Mouse (Mus musculus) midbrain, embryonic 12.5 days (tissue): ENCODE measurements around the gene Macrod2. TPM values are rescaled to one million over a fixed set of nuclear protein-coding genes. Genes with fewer than 3 reads are reported as not detected.

Experiments used
- ATAC-seq: fragments of 200-750 bp; cut with Nextera tagmentation; 2 replicates; pipeline ENCODE4 v1.8.0; 2017; ENCODE audit warnings: low read depth, moderate TSS enrichment, moderate library complexity; ENCODE audit not compliant: low FRiP score
- H3K27ac ChIP-seq: fragments of 300-500 bp; sonication (generic); replicated peaks from 2 replicates; pipeline ENCODE4 v1.5.1; 2016; ENCODE audit warnings: mild to moderate bottlenecking
- H3K27me3 ChIP-seq: fragments of 300-500 bp; sonication (generic); 2 replicates; pipeline ENCODE4 v1.6.1; 2016; ENCODE audit warnings: mild to moderate bottlenecking
- H3K36me3 ChIP-seq: fragments of 300-500 bp; sonication (generic); 2 replicates; pipeline ENCODE4 v1.6.1; 2016
- H3K4me1 ChIP-seq: fragments of 300-500 bp; sonication (generic); 2 replicates; pipeline ENCODE4 v1.6.1; 2016
- H3K4me2 ChIP-seq: fragments of 300-500 bp; sonication (generic); replicated peaks from 2 replicates; pipeline ENCODE4 v1.6.1; 2016; ENCODE audit warnings: mild to moderate bottlenecking, moderate library complexity
- H3K4me3 ChIP-seq: fragments of 300-500 bp; sonication (generic); 2 replicates; pipeline ENCODE4 v1.5.1; 2016; ENCODE audit warnings: mild to moderate bottlenecking
- H3K9ac ChIP-seq: fragments of 300-500 bp; sonication (generic); replicated peaks from 2 replicates; pipeline ENCODE4 v1.6.1; 2016; ENCODE audit warnings: mild to moderate bottlenecking, moderate library complexity
- H3K9me3 ChIP-seq: fragments of 300-500 bp; sonication (generic); 2 replicates; pipeline ENCODE4 v1.6.1; 2016; ENCODE audit warnings: mild to moderate bottlenecking
- WGBS: fragments of 180-500 bp; shearing (Covaris S2); methylation state at CpG from one replicate; pipeline ENCODE4 v1.1.7; 2016; 5-methylcytosine and 5-hydroxymethylcytosine counted together
- polyA plus RNA-seq: library from polyadenylated mRNA; unstranded; fragments of >200 nt; fragmentation: Nextera tagmentation; extraction: Ambion mirVana; gene quantifications from 2 replicates; pipeline ENCODE4 v1.2.1, GENCODE M21; 2016

Macrod2 gene
- polyA plus RNA-seq, 1 experiment from 2014 or later, result 52.4 TPM

DNA sequence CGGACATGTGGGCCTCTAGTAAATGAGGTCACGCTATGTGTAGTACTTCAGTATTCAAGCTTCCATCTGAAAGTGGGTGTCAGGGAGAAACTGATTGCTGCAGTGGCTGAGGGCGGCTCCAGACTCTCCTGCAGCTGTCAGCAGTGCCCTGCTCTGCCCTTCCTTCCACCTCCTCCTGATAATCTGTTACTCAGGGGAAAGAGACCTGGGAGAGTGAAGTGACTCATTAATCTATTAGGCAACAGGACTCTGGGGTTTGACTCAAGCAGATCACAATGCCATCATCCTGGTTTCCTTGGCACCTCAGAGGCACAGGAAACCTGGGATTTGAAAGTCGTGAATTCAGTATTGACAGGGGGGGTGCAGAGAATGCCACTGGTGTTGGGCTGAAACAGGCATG, 876.4 kb downstream of the Macrod2 start:
- WGBS, result 74% methylated on average over 4 of the region's 4 CpGs
- Histone ChIP-seq H3K36me3 (no peaks in the 10 kb centered on the region), H3K4me1 (no peaks in the 10 kb centered on the region), H3K4me2 (no peak overlapping the region), H3K27me3 (no peaks in the 10 kb centered on the region), H3K27ac (no peak overlapping the region), H3K9me3 (no peaks in the 10 kb centered on the region), H3K4me3 (no peak overlapping the region), H3K9ac (no peak overlapping the region)
- ATAC-seq, result no peak

DNA sequence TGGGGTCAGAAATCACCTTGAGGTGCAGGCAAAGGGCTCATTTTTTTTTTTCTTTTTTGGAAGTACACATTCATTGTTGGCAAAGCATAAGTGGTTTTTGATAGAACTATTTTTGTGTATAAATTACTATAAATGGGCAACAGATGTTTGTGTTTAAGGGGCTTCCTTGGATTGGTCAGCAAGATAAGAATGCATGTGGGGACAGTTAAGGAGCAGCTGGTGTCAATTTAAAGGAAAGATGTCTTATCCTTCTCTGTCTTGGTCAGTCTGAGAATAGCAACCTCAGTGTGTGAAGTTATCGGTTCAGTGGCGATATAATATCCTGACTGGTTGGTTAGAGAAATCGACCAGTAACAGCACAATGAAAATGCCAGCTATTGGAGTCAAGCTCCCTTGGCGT, 877.9 kb downstream of the Macrod2 start:
- no peak overlapping the region for H3K27ac ChIP-seq
- no peak overlapping the region for H3K4me2 ChIP-seq
- no peak overlapping the region for H3K4me3 ChIP-seq
- H3K9me3 ChIP-seq, result no peaks in the 10 kb centered on the region
- ATAC-seq, result no peak
- WGBS, result 87% methylated on average over 4 of the region's 4 CpGs
- H3K36me3 ChIP-seq, result no peaks in the 10 kb centered on the region
- H3K9ac ChIP-seq, result no peak overlapping the region
- H3K27me3 ChIP-seq, result no peaks in the 10 kb centered on the region
- H3K4me1 ChIP-seq, result no peaks in the 10 kb centered on the region

DNA sequence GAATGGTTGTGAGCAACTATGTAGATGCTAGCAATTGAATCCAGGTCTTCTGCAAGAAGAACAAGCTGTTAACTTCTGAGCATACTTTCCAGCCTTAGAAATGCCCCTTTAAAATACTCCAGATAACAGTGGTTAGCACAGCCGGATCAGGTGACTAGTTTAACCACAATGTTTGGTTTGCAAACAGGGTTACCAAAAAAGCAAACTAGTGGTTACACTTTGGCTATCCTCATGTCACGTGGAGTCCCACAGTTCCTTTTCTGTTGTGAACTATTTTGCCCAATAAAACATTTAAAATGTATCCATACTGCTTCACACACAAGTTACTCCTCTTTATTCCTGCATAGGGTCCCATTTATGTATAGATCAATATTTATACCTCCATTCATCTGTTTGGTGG, 879.2 kb downstream of the Macrod2 start:
- 81% methylated on average over 2 of the region's 2 CpGs for WGBS
- H3K9ac ChIP-seq, result no peak overlapping the region
- no peaks in the 10 kb centered on the region for H3K4me1 ChIP-seq
- H3K27ac ChIP-seq, result no peak overlapping the region
- no peak overlapping the region for H3K4me3 ChIP-seq
- no peak overlapping the region for H3K4me2 ChIP-seq
- no peaks in the 10 kb centered on the region for H3K36me3 ChIP-seq
- H3K27me3 ChIP-seq, result no peaks in the 10 kb centered on the region
- ATAC-seq, result no peak
- H3K9me3 ChIP-seq, result no peaks in the 10 kb centered on the region

DNA sequence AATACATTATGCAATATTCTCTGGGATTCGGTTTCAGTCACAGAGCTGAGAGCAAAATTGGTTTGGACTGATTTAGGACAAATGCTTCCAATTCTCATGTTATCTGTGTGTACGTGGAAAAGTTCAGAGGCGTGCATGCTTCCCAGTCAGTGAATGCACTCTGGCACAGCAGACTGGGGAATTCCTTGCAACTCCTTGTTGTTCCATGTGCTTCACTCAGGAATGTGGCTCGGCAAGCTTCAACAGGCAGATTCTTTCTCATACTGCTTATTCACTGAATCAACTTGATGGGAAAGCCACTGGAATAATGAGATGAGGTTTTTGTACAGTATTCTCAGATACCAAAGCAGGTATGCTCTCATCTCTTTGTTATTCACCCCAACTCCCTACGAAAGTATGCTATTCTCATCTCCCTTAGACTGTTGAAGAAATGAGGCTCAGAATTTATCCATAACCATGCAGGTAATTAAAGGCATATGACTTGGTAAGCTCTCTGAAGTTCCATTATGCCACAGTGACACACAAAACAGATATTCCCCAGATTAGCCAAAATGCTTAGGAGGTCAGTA, 884.1 kb downstream of the Macrod2 start:
- no peaks in the 10 kb centered on the region for H3K9me3 ChIP-seq
- no peak overlapping the region for H3K4me2 ChIP-seq
- WGBS, result 63% methylated on average over 5 of the region's 5 CpGs
- H3K9ac ChIP-seq, result no peak overlapping the region
- H3K4me3 ChIP-seq, result no peak overlapping the region
- H3K36me3 ChIP-seq, result no peaks in the 10 kb centered on the region
- H3K27ac ChIP-seq, result no peak overlapping the region
- H3K4me1 ChIP-seq, result no peaks in the 10 kb centered on the region
- no peaks in the 10 kb centered on the region for H3K27me3 ChIP-seq
- no peak for ATAC-seq

- ATAC-seq, result no peak
- Histone ChIP-seq H3K9me3 (no peaks in the 10 kb centered on the region), H3K9ac (no peak overlapping the region)
These were observed 885.7 kb downstream of the Macrod2 start for GRCm38 (mm10) chr2:141280817-141281216.

GRCm38 (mm10) chr2:141286110-141286747, 891.1 kb downstream of the Macrod2 start:
- WGBS, result 85% methylated on average over 7 of the region's 7 CpGs
- Histone ChIP-seq H3K9me3 (no peaks in the 10 kb centered on the region), H3K27ac (no peak overlapping the region), H3K36me3 (no peaks in the 10 kb centered on the region), H3K27me3 (no peaks in the 10 kb centered on the region), H3K4me2 (no peak overlapping the region), H3K9ac (no peak overlapping the region), H3K4me1 (no peaks in the 10 kb centered on the region), H3K4me3 (no peak overlapping the region)
- ATAC-seq, result no peak

More at GRCm38 (mm10) chr2:141280817-141281216, 885.7 kb downstream of the Macrod2 start:
- Histone ChIP-seq H3K4me3 (no peak overlapping the region), H3K36me3 (no peaks in the 10 kb centered on the region), H3K4me1 (no peaks in the 10 kb centered on the region), H3K27me3 (no peaks in the 10 kb centered on the region), H3K4me2 (no peak overlapping the region), H3K27ac (no peak overlapping the region)
- WGBS, result 77% methylated on average over 1 of the region's 1 CpGs

DNA sequence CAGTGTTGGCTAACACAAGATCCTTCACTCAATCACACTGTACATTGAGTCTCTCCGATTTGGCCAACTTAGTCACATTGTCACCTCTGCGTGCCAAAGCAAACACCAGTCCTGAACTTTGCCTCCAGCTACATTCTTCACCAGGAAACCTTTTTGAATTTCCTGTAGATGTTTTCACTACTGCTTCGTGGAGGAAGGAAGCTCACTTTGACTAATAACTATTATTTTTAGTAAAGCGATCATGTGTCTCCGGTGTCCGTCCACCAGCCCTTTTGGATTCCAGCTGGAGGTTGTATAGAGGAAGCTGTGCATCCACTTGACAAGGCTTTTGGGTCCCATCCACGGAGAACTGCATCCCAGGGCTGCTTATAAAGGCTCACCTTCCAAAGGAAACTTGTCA, 893.4 kb downstream of the Macrod2 start:
- ATAC-seq, result no peak
- Histone ChIP-seq H3K9me3 (no peaks in the 10 kb centered on the region), H3K27me3 (no peaks in the 10 kb centered on the region), H3K4me2 (no peak overlapping the region), H3K36me3 (no peaks in the 10 kb centered on the region), H3K4me3 (no peak overlapping the region), H3K4me1 (no peaks in the 10 kb centered on the region), H3K9ac (no peak overlapping the region), H3K27ac (no peak overlapping the region)
- WGBS, result 67% methylated on average over 7 of the region's 7 CpGs

- no peak for ATAC-seq
- Histone ChIP-seq H3K4me3 (no peak overlapping the region), H3K9ac (no peak overlapping the region), H3K4me2 (no peak overlapping the region), H3K9me3 (no peaks in the 10 kb centered on the region), H3K27me3 (no peaks in the 10 kb centered on the region), H3K36me3 (no peaks in the 10 kb centered on the region), H3K4me1 (no peaks in the 10 kb centered on the region), H3K27ac (no peak overlapping the region)
- WGBS, result 60% methylated on average over 2 of the region's 2 CpGs
These were observed 894.1 kb downstream of the Macrod2 start for GRCm38 (mm10) chr2:141289059-141289713.

GRCm38 (mm10) chr2:141292847-141293246, 897.7 kb downstream of the Macrod2 start:
- no peak overlapping the region for H3K9ac ChIP-seq
- no peaks in the 10 kb centered on the region for H3K9me3 ChIP-seq
- no peaks in the 10 kb centered on the region for H3K4me1 ChIP-seq
- 59% methylated on average over 3 of the region's 3 CpGs for WGBS
- H3K4me3 ChIP-seq, result no peak overlapping the region
- H3K27me3 ChIP-seq, result no peaks in the 10 kb centered on the region
- no peak overlapping the region for H3K4me2 ChIP-seq
- no peak overlapping the region for H3K27ac ChIP-seq
- no peaks in the 10 kb centered on the region for H3K36me3 ChIP-seq
- no peak for ATAC-seq

DNA sequence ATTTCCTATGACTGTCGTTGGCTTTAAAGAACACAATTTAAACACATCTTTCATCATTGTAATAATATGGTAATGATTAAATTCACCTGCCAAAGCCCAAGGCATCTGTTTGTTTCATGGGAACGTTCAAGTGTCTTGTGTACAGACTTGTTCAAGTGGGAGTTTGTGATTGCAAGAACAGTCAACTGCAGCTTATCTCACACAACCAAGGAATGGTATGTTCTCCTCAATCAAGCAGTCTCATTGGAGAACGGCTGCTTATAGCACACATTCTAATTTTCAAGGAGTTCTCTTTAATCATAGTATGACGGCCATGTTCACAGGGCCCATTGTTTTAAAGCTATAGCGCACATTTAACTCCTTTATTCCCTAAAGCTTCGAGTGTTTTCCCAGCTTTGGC, 904.1 kb downstream of the Macrod2 start:
- H3K4me1 ChIP-seq, result no peaks in the 10 kb centered on the region
- no peaks in the 10 kb centered on the region for H3K9me3 ChIP-seq
- no peak overlapping the region for H3K9ac ChIP-seq
- H3K27me3 ChIP-seq, result no peaks in the 10 kb centered on the region
- no peaks in the 10 kb centered on the region for H3K36me3 ChIP-seq
- H3K4me3 ChIP-seq, result no peak overlapping the region
- no peak overlapping the region for H3K27ac ChIP-seq
- 85% methylated on average over 6 of the region's 6 CpGs for WGBS
- H3K4me2 ChIP-seq, result no peak overlapping the region
- no peak for ATAC-seq

GRCm38 (mm10) chr2:141301030-141301429, 905.9 kb downstream of the Macrod2 start:
- H3K36me3 ChIP-seq, result no peaks in the 10 kb centered on the region
- WGBS, result 95% methylated on average over 2 of the region's 2 CpGs
- no peaks in the 10 kb centered on the region for H3K27me3 ChIP-seq
- H3K4me1 ChIP-seq, result no peaks in the 10 kb centered on the region
- ATAC-seq, result no peak
- H3K9me3 ChIP-seq, result no peaks in the 10 kb centered on the region
- no peak overlapping the region for H3K4me2 ChIP-seq
- no peak overlapping the region for H3K9ac ChIP-seq
- H3K27ac ChIP-seq, result no peak overlapping the region
- no peak overlapping the region for H3K4me3 ChIP-seq

- Histone ChIP-seq H3K4me3 (no peak overlapping the region), H3K9me3 (no peaks in the 10 kb centered on the region), H3K4me2 (no peak overlapping the region), H3K4me1 (peaks cover 16% of the 10 kb centered on the region), H3K27me3 (no peaks in the 10 kb centered on the region), H3K27ac (no peak overlapping the region), H3K9ac (no peak overlapping the region), H3K36me3 (no peaks in the 10 kb centered on the region)
- WGBS, result 77% methylated on average over 3 of the region's 3 CpGs
- ATAC-seq, result no peak
These were observed 913.3 kb downstream of the Macrod2 start for GRCm38 (mm10) chr2:141308406-141308805.
